Mouse (Mus musculus): ENCODE results near the gene Tex13c3.
"Not testable (repeated sequence)": the region's sequence is repeated elsewhere in the genome, so short reads cannot be mapped to it uniquely, and the experiment has no call there.

The Tex13c3 gene

GRCm38 (mm10) chrX:19481219-19481618 lies at the start of gene Tex13c3:
Tex13c3 (minus strand) TSS chrX:19481319.
- DNase-seq (ENCODE audit: low spot score) = not testable (repeated sequence)

- DNase-seq (ENCODE audit: low spot score) = no peak
These were observed 8.6 kb upstream of the Tex13c3 start for GRCm38 (mm10) chrX:19489731-19490130.

All from layer of hippocampus, adult 9-10 months (tissue).